Mouse (Mus musculus) limb, embryonic 13.5 days (tissue): ENCODE measurements around the gene Mical3. TPM values are rescaled to one million over a fixed set of nuclear protein-coding genes. Genes with fewer than 3 reads are reported as not detected.

Experiments used
- ATAC-seq: fragments of 200-750 bp; cut with Nextera tagmentation; 2 replicates; pipeline ENCODE4 v1.8.0; 2017; ENCODE audit warnings: low read depth, moderate number of reproducible peaks, moderate TSS enrichment; ENCODE audit not compliant: low FRiP score
- H3K27ac ChIP-seq: fragments of 300-500 bp; sonication (generic); 2 replicates; pipeline ENCODE4 v1.5.1; 2015; ENCODE audit warnings: inconsistent platforms, mild to moderate bottlenecking, moderate library complexity
- H3K27me3 ChIP-seq: fragments of 300-500 bp; sonication (generic); 2 replicates; pipeline ENCODE4 v1.6.1; 2015; ENCODE audit warnings: mild to moderate bottlenecking, inconsistent platforms
- H3K36me3 ChIP-seq: fragments of 300-500 bp; sonication (generic); 2 replicates; pipeline ENCODE4 v1.6.1; 2015; ENCODE audit warnings: inconsistent platforms, mild to moderate bottlenecking, moderate library complexity
- H3K4me1 ChIP-seq: fragments of 300-500 bp; sonication (generic); 2 replicates; pipeline ENCODE4 v1.6.1; 2015; ENCODE audit warnings: inconsistent platforms
- H3K4me2 ChIP-seq: fragments of 300-500 bp; sonication (generic); replicated peaks from 2 replicates; pipeline ENCODE4 v1.6.1; 2015; ENCODE audit warnings: inconsistent platforms, mild to moderate bottlenecking, moderate library complexity
- H3K4me3 ChIP-seq: fragments of 300-500 bp; sonication (generic); 2 replicates; pipeline ENCODE4 v1.5.1; 2015; ENCODE audit warnings: moderate library complexity, mild to moderate bottlenecking, inconsistent platforms
- H3K9ac ChIP-seq: fragments of 300-500 bp; sonication (generic); 2 replicates; pipeline ENCODE4 v1.6.1; 2015; ENCODE audit warnings: mild to moderate bottlenecking, inconsistent platforms
- H3K9me3 ChIP-seq: fragments of 300-500 bp; sonication (generic); 2 replicates; pipeline ENCODE4 v1.6.1; 2016; ENCODE audit warnings: inconsistent platforms
- WGBS: fragments of 180-500 bp; shearing (Covaris S2); methylation state at CpG from one replicate; pipeline ENCODE4 v1.1.7; 2015; 5-methylcytosine and 5-hydroxymethylcytosine counted together
- polyA plus RNA-seq: library from polyadenylated mRNA; unstranded; fragments of >200 nt; fragmentation: Nextera tagmentation; extraction: Ambion mirVana; gene quantifications from 2 replicates; pipeline ENCODE4 v1.2.1, GENCODE M21; 2015

Gene Mical3
- polyA plus RNA-seq, 1 experiment from 2014 or later: 11.0 TPM

GRCm38 (mm10) chr6:121160126-121160525 is 29.3 kb upstream of the Mical3 start:
- no peak overlapping the region for H3K4me3 ChIP-seq
- H3K36me3 ChIP-seq: no peaks in the 10 kb centered on the region
- no peak for ATAC-seq
- no peaks in the 10 kb centered on the region for H3K9me3 ChIP-seq
- H3K4me1 ChIP-seq: peaks cover 22% of the 10 kb centered on the region
- H3K27ac ChIP-seq: no peak overlapping the region; the same call in 1 of the 2 replicates
- H3K4me2 ChIP-seq: no peak overlapping the region
- H3K9ac ChIP-seq: no peak overlapping the region
- H3K27me3 ChIP-seq: no peaks in the 10 kb centered on the region
- WGBS: 48% methylated on average over 6 of the region's 6 CpGs

GRCm38 (mm10) chr6:121159616-121160015 is 28.8 kb upstream of the Mical3 start:
- peaks cover 24% of the 10 kb centered on the region for H3K4me1 ChIP-seq
- H3K27ac ChIP-seq: no peak overlapping the region; the same call in 1 of the 2 replicates
- 90% methylated on average over 5 of the region's 5 CpGs for WGBS
- H3K4me2 ChIP-seq: no peak overlapping the region
- no peaks in the 10 kb centered on the region for H3K36me3 ChIP-seq
- H3K4me3 ChIP-seq: no peak overlapping the region
- ATAC-seq: no peak
- no peak overlapping the region for H3K9ac ChIP-seq
- no peaks in the 10 kb centered on the region for H3K9me3 ChIP-seq
- no peaks in the 10 kb centered on the region for H3K27me3 ChIP-seq

GRCm38 (mm10) chr6:121156030-121156429 is 25.2 kb upstream of the Mical3 start:
- H3K9me3 ChIP-seq: no peaks in the 10 kb centered on the region
- H3K9ac ChIP-seq: no peak overlapping the region
- no peak overlapping the region for H3K27ac ChIP-seq
- ATAC-seq: no peak
- 69% methylated on average over 2 of the region's 2 CpGs for WGBS
- H3K4me2 ChIP-seq: no peak overlapping the region
- H3K36me3 ChIP-seq: no peaks in the 10 kb centered on the region
- peaks cover 32% of the 10 kb centered on the region for H3K4me1 ChIP-seq
- no peak overlapping the region for H3K4me3 ChIP-seq
- H3K27me3 ChIP-seq: no peaks in the 10 kb centered on the region

GRCm38 (mm10) chr6:121154451-121155300 is 23.9 kb upstream of the Mical3 start:
- Histone ChIP-seq H3K9me3 (no peaks in the 10 kb centered on the region), H3K4me1 (peaks cover 21% of the 10 kb centered on the region), H3K27ac (no peak overlapping the region), H3K4me2 (no peak overlapping the region), H3K27me3 (no peaks in the 10 kb centered on the region), H3K9ac (no peak overlapping the region), H3K4me3 (no peak overlapping the region), H3K36me3 (no peaks in the 10 kb centered on the region)
- no peak for ATAC-seq
- WGBS: 79% methylated on average over 16 of the region's 16 CpGs

- Histone ChIP-seq H3K4me1 (peaks cover 32% of the 10 kb centered on the region), H3K36me3 (no peaks in the 10 kb centered on the region), H3K27ac (no peak overlapping the region), H3K4me2 (no peak overlapping the region), H3K4me3 (no peak overlapping the region), H3K9ac (no peak overlapping the region), H3K9me3 (no peaks in the 10 kb centered on the region), H3K27me3 (no peaks in the 10 kb centered on the region)
- no peak for ATAC-seq
- WGBS: 85% methylated on average over 8 of the region's 8 CpGs
Observed at GRCm38 (mm10) chr6:121153177-121153576, 22.4 kb upstream of the Mical3 start.

DNA sequence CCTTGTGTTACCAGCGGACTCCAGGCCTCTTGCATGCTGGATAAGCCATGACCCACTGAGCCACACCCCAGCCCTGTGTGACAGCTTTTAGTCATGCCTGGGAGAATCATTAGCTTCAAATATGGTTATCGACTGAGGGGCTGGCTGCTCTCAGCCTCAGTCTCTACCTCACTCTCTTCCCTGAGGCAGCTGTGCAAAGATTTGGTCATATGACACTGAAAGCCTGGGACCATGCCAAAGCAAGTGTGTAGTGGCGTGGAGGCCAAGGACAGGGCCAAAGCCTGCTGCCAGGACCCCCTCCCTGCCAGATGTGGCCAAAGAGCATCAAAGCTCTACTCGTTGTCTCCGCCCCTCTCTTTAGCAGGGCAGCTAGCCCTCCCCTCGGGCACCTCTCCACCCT is 20.9 kb upstream of the Mical3 start:
- Histone ChIP-seq H3K27ac (no peak overlapping the region), H3K9ac (no peak overlapping the region), H3K27me3 (no peaks in the 10 kb centered on the region), H3K9me3 (no peaks in the 10 kb centered on the region), H3K36me3 (no peaks in the 10 kb centered on the region), H3K4me3 (no peak overlapping the region), H3K4me2 (no peak overlapping the region), H3K4me1 (peaks cover 45% of the 10 kb centered on the region)
- 0 out of 2 replicates have a peak, but pooled peaks have one; percentile 30 for ATAC-seq
- 49% methylated on average over 6 of the region's 6 CpGs for WGBS

DNA sequence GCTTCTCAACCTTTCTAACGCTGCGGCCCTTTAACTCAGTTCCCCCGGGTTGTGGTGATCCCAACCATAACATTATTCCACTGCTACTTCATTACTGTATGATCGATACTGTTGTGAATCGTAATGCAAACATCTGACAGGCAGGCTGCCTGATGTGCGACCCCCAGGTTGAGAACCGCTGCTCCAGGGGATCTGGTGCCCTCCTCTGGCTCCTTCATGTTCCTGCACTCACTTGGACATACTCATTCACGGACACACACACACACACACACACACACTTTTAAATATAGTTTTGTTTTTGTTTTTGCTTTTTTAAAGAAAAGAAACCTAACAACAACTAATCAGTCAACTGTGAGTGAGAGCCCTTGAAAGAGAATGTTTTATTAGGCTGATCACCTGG is 19.3 kb upstream of the Mical3 start:
- peaks cover 49% of the 10 kb centered on the region for H3K4me1 ChIP-seq

GRCm38 (mm10) chr6:121149420-121149819 is 18.6 kb upstream of the Mical3 start:
- WGBS: 8% methylated on average over 3 of the region's 3 CpGs
- Histone ChIP-seq H3K27ac (no peak overlapping the region), H3K4me2 (no peak overlapping the region), H3K9me3 (no peaks in the 10 kb centered on the region), H3K9ac (no peak overlapping the region), H3K36me3 (no peaks in the 10 kb centered on the region), H3K27me3 (no peaks in the 10 kb centered on the region; the same call in 1 of the 2 replicates), H3K4me3 (no peak overlapping the region), H3K4me1 (peaks cover 49% of the 10 kb centered on the region)
- no peak for ATAC-seq

More for the DNA sequence above, 19.3 kb upstream of the Mical3 start:
- H3K9me3 ChIP-seq: no peaks in the 10 kb centered on the region
- no peak overlapping the region for H3K4me3 ChIP-seq
- H3K27ac ChIP-seq: no peak overlapping the region
- H3K4me2 ChIP-seq: no peak overlapping the region
- WGBS: 91% methylated on average over 8 of the region's 8 CpGs
- no peak overlapping the region for H3K9ac ChIP-seq
- H3K27me3 ChIP-seq: no peaks in the 10 kb centered on the region; the same call in 1 of the 2 replicates
- ATAC-seq: no peak
- no peaks in the 10 kb centered on the region for H3K36me3 ChIP-seq

DNA sequence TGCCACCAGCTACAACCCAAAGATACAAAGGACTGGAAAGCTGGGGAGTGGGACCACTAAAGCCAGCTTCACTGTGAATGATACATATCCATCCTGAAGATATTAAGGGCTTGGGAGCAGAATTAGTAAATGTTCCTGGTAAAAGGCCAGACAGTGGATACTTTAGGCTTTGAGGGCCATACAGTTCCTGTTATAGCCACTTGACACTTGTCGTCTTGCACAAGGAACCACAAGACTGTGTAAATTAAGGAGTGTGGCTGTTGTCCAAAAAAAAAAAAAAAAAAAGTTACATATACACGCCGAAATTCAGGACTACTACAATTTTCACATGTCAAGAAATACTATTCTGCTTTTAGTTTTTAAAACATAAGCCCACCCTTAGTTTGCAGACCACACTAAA is 17.6 kb upstream of the Mical3 start:
- Histone ChIP-seq H3K27me3 (no peaks in the 10 kb centered on the region; the same call in 1 of the 2 replicates), H3K36me3 (no peaks in the 10 kb centered on the region), H3K27ac (no peak overlapping the region), H3K9ac (no peak overlapping the region), H3K4me1 (peaks cover 57% of the 10 kb centered on the region), H3K4me2 (no peak overlapping the region), H3K9me3 (no peaks in the 10 kb centered on the region), H3K4me3 (no peak overlapping the region)
- WGBS: 52% methylated on average over 3 of the region's 3 CpGs
- no peak for ATAC-seq

GRCm38 (mm10) chr6:121146798-121147197 is 16.0 kb upstream of the Mical3 start:
- H3K27me3 ChIP-seq: no peaks in the 10 kb centered on the region; the same call in 1 of the 2 replicates
- no peak overlapping the region for H3K9ac ChIP-seq
- no peak overlapping the region for H3K4me3 ChIP-seq
- H3K4me1 ChIP-seq: peaks cover 54% of the 10 kb centered on the region
- H3K27ac ChIP-seq: no peak overlapping the region; the same call in 1 of the 2 replicates
- 43% methylated on average over 4 of the region's 4 CpGs for WGBS
- H3K4me2 ChIP-seq: no peak overlapping the region
- no peaks in the 10 kb centered on the region for H3K9me3 ChIP-seq
- ATAC-seq: peak; percentile 49; the same call in 1 of the 2 replicates
- no peaks in the 10 kb centered on the region for H3K36me3 ChIP-seq

DNA sequence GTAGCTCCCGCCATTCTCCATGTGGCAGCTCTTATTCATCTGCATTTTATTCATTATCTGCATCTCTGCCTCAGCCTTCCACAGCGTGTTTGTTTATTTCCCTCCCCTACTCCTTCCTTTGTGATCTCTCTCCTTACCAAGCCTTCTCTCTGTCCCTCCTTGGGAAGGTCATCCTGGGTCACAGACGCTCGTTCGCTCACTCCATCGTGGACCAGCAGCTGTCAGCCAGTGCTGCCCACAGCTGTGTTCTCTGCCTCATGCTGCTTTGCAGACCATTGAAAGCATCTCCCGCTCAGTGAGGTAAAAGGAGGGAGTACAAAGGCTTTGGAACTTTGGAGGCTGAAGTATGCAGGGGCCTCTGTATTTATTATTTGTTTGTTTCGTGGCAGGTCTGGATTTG is 15.1 kb upstream of the Mical3 start:
- Histone ChIP-seq H3K4me2 (no peak overlapping the region), H3K4me1 (peaks cover 49% of the 10 kb centered on the region), H3K36me3 (no peaks in the 10 kb centered on the region), H3K9me3 (no peaks in the 10 kb centered on the region), H3K4me3 (no peak overlapping the region), H3K27me3 (no peaks in the 10 kb centered on the region; the same call in 1 of the 2 replicates), H3K9ac (no peak overlapping the region), H3K27ac (peak overlapping the region; percentile 33; the same call in 1 of the 2 replicates)
- no peak for ATAC-seq
- 57% methylated on average over 8 of the region's 8 CpGs for WGBS

GRCm38 (mm10) chr6:121145010-121145604 is 14.3 kb upstream of the Mical3 start:
- H3K4me3 ChIP-seq: no peak overlapping the region
- H3K9me3 ChIP-seq: no peaks in the 10 kb centered on the region
- no peak overlapping the region for H3K27ac ChIP-seq
- no peaks in the 10 kb centered on the region; the same call in 1 of the 2 replicates for H3K27me3 ChIP-seq
- no peak for ATAC-seq
- peaks cover 49% of the 10 kb centered on the region for H3K4me1 ChIP-seq
- 62% methylated on average over 13 of the region's 13 CpGs for WGBS
- no peaks in the 10 kb centered on the region for H3K36me3 ChIP-seq
- no peak overlapping the region for H3K4me2 ChIP-seq
- H3K9ac ChIP-seq: no peak overlapping the region
